Mouse (Mus musculus): Measurements from ENCODE around the gene Sipa1l3. TPM values are rescaled to one million over a fixed set of nuclear protein-coding genes. Genes with fewer than 3 reads are reported as not detected.

Gene Sipa1l3
- polyA plus RNA-seq, 1 experiment from 2014 or later: 13.9 TPM

DNA sequence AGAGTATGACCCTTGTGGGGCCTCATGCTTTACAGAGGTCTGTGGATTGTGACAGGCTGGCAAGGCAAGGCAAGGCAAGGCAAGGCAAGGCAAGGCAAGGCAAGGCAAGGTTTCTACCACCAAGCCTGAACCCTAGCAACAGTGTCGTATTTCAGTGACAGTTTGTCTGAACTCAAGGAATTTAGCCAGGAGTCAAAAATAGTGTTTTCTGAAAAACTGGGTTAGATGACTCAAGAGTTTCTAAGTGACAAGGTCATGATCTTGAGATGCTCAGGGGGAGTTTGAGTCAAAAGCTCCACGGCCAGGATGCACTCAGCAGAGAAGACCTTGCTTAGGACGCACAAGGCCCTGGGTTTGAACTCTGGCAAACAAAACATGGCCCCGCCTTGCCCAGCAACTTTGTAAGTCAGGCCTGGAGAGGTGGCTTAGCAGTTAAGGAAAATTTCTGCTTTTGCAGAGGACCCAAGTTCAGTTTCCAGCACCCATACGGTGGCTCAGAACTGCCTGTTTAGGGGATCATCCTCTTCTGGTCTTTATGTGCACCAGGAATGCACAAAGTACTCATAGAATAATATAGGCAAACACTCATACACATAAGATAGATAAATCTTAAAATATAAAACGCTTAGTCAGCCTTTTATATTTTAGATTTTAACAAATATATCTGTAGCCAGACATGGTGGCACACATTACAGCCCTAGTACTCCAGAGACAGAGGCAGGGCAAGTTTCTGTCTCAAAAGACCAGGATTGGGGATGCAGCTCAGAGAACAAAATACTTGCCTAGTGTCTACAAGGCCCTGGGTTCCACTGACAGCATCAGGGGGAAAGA lies 182.4 kb downstream of the Sipa1l3 start:
- Histone ChIP-seq H3K4me3 (no peak overlapping the region), H3K4me2 (replicated peaks) (no peak overlapping the region), H3K9ac (no peak overlapping the region; the same call in 1 of the 2 replicates), H3K9me3 (no peaks in the 10 kb centered on the region), H3K4me1 (no peaks in the 10 kb centered on the region), H3K27me3 (no peaks in the 10 kb centered on the region), H3K27ac (no peak overlapping the region), H3K36me3 (peaks cover 57% of the 10 kb centered on the region)
- no peak for ATAC-seq (ENCODE audit: low FRiP score, low read depth)
- WGBS: 80% methylated on average over 6 of the region's 6 CpGs

DNA sequence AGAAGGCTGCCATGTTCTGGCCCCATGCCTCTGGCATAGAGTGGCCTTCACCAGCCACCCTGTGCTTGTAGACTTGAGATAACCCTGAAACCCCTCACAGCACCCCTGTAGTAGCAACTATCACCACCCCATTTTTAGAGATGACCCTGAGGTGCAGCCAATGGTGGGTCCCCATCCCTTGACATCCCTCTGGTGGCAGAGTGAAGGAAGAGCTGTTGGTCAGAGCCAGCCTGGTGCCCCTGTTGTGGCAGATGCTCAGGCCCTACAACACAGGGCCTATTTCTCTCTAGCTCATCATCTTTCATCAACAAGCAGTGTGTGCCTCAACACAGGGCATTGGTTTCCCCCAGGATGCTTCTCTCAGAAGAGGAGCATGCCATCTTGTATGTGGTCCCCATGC lies 183.2 kb downstream of the Sipa1l3 start:
- peaks cover 65% of the 10 kb centered on the region for H3K36me3 ChIP-seq

DNA sequence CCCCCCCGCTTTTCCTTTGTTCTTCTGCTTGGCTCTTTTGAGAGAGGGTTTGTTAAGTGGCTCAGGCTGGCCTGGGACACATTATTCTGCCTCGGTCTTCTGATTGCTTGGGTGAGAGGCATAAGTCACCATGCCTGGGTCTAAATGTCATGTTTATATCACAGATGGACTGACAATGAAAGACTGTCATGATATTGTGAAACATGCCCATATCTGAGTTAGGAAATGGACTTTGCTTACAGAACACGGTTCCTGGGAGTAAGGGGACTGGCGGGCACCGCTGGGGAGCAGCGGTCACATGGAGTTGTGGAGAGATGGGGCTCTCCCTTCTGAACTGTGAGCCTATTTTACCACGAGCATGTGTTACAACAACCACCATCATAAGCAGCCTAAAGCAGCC lies 184.3 kb downstream of the Sipa1l3 start:
- no peak for ATAC-seq (ENCODE audit: low FRiP score, low read depth)
- no peaks in the 10 kb centered on the region for H3K4me1 ChIP-seq
- H3K4me3 ChIP-seq: no peak overlapping the region
- H3K4me2 ChIP-seq (replicated peaks): no peak overlapping the region
- no peaks in the 10 kb centered on the region for H3K9me3 ChIP-seq
- H3K27ac ChIP-seq: no peak overlapping the region
- 73% methylated on average over 7 of the region's 7 CpGs for WGBS
- peaks cover 76% of the 10 kb centered on the region for H3K36me3 ChIP-seq
- no peak overlapping the region for H3K9ac ChIP-seq
- no peaks in the 10 kb centered on the region for H3K27me3 ChIP-seq

More for the DNA sequence above, 183.2 kb downstream of the Sipa1l3 start:
- Histone ChIP-seq H3K27ac (no peak overlapping the region), H3K27me3 (no peaks in the 10 kb centered on the region), H3K4me3 (no peak overlapping the region), H3K4me1 (no peaks in the 10 kb centered on the region), H3K9ac (no peak overlapping the region; the same call in 1 of the 2 replicates), H3K4me2 (replicated peaks) (no peak overlapping the region), H3K9me3 (no peaks in the 10 kb centered on the region)
- ATAC-seq (ENCODE audit: low FRiP score, low read depth): no peak

DNA sequence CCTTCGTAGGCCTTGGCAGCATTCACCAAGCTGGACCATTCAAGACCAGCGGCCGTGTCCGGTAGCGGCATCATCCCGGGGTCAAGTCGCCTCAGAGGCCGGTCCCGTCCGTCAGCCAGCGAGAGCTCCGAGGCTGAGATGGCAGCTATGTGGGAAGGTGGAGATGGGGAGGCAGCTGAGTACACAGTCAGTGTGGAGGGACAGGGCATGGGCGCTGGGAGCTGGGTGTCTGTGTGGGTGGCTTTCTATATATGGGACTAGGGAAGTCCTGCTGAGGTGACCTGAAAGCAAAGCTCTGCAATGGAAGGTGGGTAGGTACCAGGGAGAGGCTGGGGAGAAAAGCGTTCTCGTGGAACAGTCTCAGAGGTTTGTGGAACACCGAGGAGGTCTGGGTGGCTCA lies 189.5 kb downstream of the Sipa1l3 start:
- Histone ChIP-seq H3K9ac (no peak overlapping the region), H3K27ac (no peak overlapping the region), H3K4me1 (no peaks in the 10 kb centered on the region), H3K4me3 (no peak overlapping the region), H3K36me3 (peaks cover 78% of the 10 kb centered on the region), H3K27me3 (no peaks in the 10 kb centered on the region), H3K4me2 (replicated peaks) (no peak overlapping the region), H3K9me3 (no peaks in the 10 kb centered on the region)
- ATAC-seq (ENCODE audit: low FRiP score, low read depth): no peak
- 93% methylated on average over 16 of the region's 16 CpGs for WGBS

DNA sequence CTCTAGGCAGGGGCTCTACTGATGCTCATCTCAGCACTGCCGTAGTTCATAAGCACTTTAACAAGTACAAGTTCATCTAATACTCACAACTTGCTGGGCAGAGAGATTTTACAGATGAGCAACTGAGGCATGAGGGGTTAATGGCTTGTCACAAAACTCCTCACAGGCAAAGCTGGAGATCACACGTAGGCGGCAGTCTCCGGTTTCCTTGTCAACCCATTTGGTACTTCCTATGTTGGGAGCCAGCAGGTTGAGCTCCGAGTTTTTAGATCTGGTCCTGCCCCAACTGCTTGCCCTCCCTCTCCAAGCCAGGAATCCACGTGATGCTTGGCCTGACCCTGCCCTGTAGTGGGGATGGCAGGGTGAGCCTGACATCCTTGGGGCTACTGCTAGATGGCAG lies 191.4 kb downstream of the Sipa1l3 start:
- whole genome bisulfite sequencing: 72% methylated on average over 6 of the region's 6 CpGs
- no peaks in the 10 kb centered on the region for H3K9me3 ChIP-seq
- H3K27ac ChIP-seq: no peak overlapping the region
- ATAC-seq (ENCODE audit: low FRiP score, low read depth): no peak
- H3K9ac ChIP-seq: no peak overlapping the region
- H3K4me2 ChIP-seq (replicated peaks): no peak overlapping the region
- no peaks in the 10 kb centered on the region for H3K4me1 ChIP-seq
- H3K4me3 ChIP-seq: no peak overlapping the region
- H3K27me3 ChIP-seq: no peaks in the 10 kb centered on the region
- peaks cover 76% of the 10 kb centered on the region for H3K36me3 ChIP-seq

DNA sequence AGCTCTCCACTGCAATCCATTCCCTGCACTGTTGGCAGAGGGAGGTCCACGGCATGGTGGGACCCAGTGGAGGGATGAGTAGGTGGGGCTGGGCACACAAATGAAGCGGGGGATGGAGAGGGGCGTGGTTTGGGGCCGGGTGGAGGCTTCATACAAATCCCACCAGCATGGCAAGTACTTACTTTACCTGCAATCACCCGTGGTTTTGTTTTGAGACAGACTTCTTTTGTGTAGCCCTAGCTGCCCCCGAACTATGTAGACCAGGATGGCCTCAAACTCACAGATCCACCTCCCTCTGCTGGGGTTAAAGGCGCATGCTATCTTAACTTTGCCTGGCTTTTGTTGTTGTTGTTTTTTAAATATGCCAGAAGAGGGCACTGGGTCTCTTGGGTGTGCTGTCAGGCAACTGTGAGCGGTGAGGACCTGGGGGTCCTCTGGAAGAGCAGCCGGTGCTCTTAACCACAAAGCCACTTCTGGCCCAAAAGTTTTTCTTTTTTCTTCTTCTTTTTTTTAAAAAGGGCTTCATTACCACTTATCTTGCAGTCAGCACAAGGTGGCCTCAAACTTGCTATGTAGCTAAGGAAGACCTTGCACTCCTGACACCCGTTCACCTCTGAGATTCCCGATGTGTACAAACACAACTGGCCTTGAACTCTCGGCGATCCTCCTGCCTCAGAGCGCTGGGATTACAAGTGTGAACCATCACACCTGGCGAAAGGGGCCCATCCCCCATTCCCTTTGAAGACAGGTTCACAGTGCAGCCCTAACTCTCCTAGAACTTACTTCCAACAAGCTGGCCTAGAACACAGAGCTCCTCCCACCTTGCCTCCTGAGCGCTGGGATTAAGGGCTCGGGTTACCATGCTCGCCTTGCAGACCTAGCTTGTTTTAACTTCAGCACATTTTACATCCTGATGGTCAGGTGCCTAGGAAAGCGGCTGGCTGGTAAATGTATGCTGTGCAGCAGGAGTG lies 198.8 kb downstream of the Sipa1l3 start:
- 10% methylated on average over 19 of the region's 19 CpGs for WGBS
- peak overlapping the region; percentile 52; the same call in 1 of the 2 replicates for H3K9ac ChIP-seq
- no peak for ATAC-seq (ENCODE audit: low FRiP score, low read depth)
- H3K4me1 ChIP-seq: peaks cover 68% of the 10 kb centered on the region
- H3K4me2 ChIP-seq (replicated peaks): peak overlapping the region; percentile 61
- H3K4me3 ChIP-seq: peak overlapping the region; percentile 33
- H3K36me3 ChIP-seq: peaks cover 28% of the 10 kb centered on the region
- no peaks in the 10 kb centered on the region for H3K9me3 ChIP-seq
- H3K27ac ChIP-seq: peak overlapping the region; percentile 94
- no peaks in the 10 kb centered on the region for H3K27me3 ChIP-seq

DNA sequence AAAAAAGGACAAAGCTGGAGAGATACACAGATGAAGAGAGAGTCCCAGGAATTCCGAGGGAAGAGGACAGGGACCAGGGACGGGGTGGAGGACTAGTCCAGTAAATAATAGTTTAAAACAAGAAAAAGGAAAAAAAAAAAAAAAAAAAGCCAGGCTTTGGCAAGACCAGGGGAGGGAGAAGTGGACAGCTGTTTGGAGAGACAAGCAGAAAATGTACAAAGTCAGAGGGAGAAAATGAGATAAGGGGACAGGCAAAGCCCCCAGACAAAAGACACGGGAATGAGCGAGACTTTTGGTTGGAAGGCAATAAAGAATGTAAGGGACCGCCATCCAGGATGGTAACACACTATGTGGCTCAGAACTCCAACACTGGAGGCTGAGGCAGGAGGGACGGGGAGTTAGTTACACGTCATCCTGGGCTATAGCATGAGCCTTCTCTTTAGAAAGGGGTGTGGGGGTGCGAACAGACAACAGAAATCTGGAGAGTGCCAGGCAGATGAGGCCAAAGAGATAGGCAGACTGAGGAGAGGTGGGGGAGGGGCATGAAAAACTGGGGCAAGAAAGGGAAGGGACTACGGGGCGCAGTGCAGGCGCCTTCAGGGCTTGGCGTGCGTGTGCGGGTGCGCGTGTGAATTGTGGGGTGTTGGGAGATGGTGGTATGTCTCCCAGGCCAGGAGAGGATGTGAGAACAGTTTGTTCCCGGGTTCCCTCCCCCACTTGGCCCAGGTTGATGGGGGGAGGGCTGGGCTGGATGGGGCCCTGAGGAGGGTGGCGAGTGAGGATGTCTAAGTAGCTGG lies 200.1 kb downstream of the Sipa1l3 start:
- H3K27me3 ChIP-seq: no peaks in the 10 kb centered on the region
- H3K4me2 ChIP-seq (replicated peaks): peak overlapping the region; percentile 61
- WGBS: 5% methylated on average over 18 of the region's 18 CpGs
- H3K27ac ChIP-seq: peak overlapping the region; percentile 94
- peaks cover 21% of the 10 kb centered on the region for H3K36me3 ChIP-seq
- H3K4me3 ChIP-seq: peak overlapping the region; percentile 33
- H3K4me1 ChIP-seq: peaks cover 81% of the 10 kb centered on the region
- H3K9ac ChIP-seq: peak overlapping the region; percentile 52; the same call in 1 of the 2 replicates
- peak; percentile 12; the same call in 1 of the 2 replicates for ATAC-seq (ENCODE audit: low FRiP score, low read depth)
- no peaks in the 10 kb centered on the region for H3K9me3 ChIP-seq

DNA sequence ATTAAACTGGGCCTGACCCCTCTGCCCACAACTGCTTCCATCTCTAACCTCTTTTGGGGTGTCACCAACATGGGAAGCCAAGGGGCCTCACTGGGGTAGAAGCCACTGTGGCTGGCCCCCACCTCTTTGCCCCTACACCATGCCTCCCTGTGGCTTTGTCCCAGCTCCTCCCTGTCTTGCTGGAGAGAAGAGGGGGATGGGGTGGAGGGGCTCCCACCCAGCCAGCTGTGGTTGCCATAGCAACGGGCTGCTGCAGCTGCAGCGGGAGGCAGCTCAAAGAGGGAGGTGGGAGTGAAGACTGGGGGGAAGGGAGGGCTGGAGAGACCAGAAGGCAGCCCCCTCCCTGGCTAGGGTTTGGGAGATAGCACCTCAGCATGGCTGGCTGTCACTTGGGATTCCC lies 200.9 kb downstream of the Sipa1l3 start:
- no peaks in the 10 kb centered on the region for H3K27me3 ChIP-seq
- peak overlapping the region; percentile 94 for H3K27ac ChIP-seq
- ATAC-seq (ENCODE audit: low FRiP score, low read depth): peak; percentile 69
- peaks cover 14% of the 10 kb centered on the region for H3K36me3 ChIP-seq
- H3K9ac ChIP-seq: peak overlapping the region; percentile 27
- WGBS: 0% methylated on average over 2 of the region's 2 CpGs
- H3K9me3 ChIP-seq: no peaks in the 10 kb centered on the region
- H3K4me3 ChIP-seq: peak overlapping the region; percentile 11
- H3K4me2 ChIP-seq (replicated peaks): peak overlapping the region; percentile 61
- H3K4me1 ChIP-seq: peaks cover 89% of the 10 kb centered on the region

DNA sequence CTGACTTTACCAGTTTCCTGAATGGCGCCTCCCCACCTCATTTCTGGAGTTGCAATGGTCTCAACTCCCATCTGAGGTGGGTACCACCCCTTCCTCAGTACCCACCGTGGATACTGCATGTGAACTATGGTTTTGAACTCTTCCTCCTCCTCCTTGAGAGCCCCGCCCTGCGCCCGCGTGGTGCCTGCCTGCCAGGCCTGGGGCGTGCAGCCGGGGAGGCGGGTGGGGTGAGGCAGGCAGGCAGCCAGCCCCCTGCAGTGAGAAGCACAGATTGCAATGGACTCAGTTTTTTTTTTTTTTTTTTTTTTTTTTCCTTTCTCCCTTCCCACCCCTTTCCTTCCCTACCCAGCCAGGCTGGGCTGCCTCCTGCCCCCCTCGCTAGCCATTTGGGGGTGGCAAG lies 201.5 kb downstream of the Sipa1l3 start:
- peak overlapping the region; percentile 27 for H3K9ac ChIP-seq
- peaks cover 14% of the 10 kb centered on the region for H3K36me3 ChIP-seq
- H3K4me2 ChIP-seq (replicated peaks): peak overlapping the region; percentile 61
- H3K4me1 ChIP-seq: peaks cover 89% of the 10 kb centered on the region
- H3K4me3 ChIP-seq: peak overlapping the region; percentile 11
- WGBS: 0% methylated on average over 10 of the region's 10 CpGs
- no peaks in the 10 kb centered on the region for H3K27me3 ChIP-seq
- H3K9me3 ChIP-seq: no peaks in the 10 kb centered on the region
- peak overlapping the region; percentile 94 for H3K27ac ChIP-seq
- ATAC-seq (ENCODE audit: low FRiP score, low read depth): peak; percentile 52

DNA sequence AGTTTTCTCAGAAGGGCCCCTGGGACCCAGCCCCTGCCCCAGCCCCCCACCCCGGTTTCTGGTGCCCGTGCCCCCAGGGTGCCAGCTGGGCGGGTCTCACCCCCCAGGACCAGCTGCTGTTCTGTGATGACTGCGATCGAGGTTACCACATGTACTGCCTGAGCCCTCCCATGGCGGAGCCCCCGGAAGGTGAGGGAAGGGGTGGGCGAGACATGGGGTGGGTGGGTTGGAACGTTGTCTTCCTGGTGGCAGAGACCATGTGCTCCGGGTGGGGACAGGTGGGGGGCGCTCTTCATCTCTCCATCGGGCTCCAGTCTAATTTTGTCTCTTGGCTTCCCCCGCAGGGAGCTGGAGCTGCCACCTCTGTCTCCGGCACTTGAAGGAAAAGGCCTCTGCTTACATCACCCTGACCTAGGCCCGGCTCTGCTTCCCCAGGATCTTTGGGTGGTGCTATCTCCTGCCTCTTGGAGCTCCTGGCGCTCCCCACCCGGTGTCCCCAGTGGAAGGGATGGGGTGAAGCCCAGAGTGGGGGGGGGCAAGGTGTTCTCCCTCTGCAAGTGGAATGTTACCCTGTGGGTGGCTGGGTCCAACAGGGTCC lies 202.2 kb downstream of the Sipa1l3 start:
- Histone ChIP-seq H3K9ac (no peak overlapping the region), H3K4me1 (peaks cover 86% of the 10 kb centered on the region), H3K27me3 (no peaks in the 10 kb centered on the region), H3K9me3 (no peaks in the 10 kb centered on the region), H3K4me3 (no peak overlapping the region), H3K36me3 (peaks cover 14% of the 10 kb centered on the region; the same call in 1 of the 2 replicates), H3K27ac (peak overlapping the region; percentile 94), H3K4me2 (replicated peaks) (peak overlapping the region; percentile 61)
- no peak for ATAC-seq (ENCODE audit: low FRiP score, low read depth)
- 53% methylated on average over 17 of the region's 17 CpGs for whole genome bisulfite sequencing
